Mouse (Mus musculus): ENCODE results near the gene Gdpd5. TPM values are rescaled to one million over a fixed set of nuclear protein-coding genes. Genes with fewer than 3 reads are reported as not detected.
A peak's percentile ranks its signal among the peaks of the same experiment; 100 is the strongest.

The Gdpd5 gene
- polyA plus RNA-seq, 1 experiment from 2014 or later = 8.5 TPM

- WGBS = 79% methylated on average over 12 of the region's 12 CpGs
- Histone ChIP-seq H3K9ac (ENCODE audit: low read length) (no peak overlapping the region), H3K9me3 (ENCODE audit: control insufficient read depth, low read length) (no peaks in the 10 kb centered on the region), H3K27me3 (ENCODE audit: control insufficient read depth, insufficient read depth, low read length) (no peaks in the 10 kb centered on the region), H3K27ac (replicated peaks; ENCODE audit: low read depth, low read length) (no peak overlapping the region), H3K4me1 (ENCODE audit: control insufficient read depth, insufficient read depth, low read length) (peaks cover 7% of the 10 kb centered on the region; the same call in 1 of the 2 replicates), H3K4me3 (ENCODE audit: low read depth, low read length) (no peak overlapping the region), H3K36me3 (ENCODE audit: control insufficient read depth, insufficient read depth, low read length) (no peaks in the 10 kb centered on the region), H3K4me2 (ENCODE audit: low read depth, severe bottlenecking) (no peak overlapping the region)
- DNase-seq (ENCODE audit: low spot score) = no peak
- no peak for ATAC-seq (ENCODE audit: insufficient number of reproducible peaks, low FRiP score, low TSS enrichment, low read depth)
Measured at GRCm38 (mm10) chr7:99404031-99404735, 23.0 kb downstream of the Gdpd5 start.

- no peaks in the 10 kb centered on the region for H3K27me3 ChIP-seq (ENCODE audit: control insufficient read depth, insufficient read depth, low read length)
- no peaks in the 10 kb centered on the region for H3K9me3 ChIP-seq (ENCODE audit: control insufficient read depth, low read length)
- H3K4me2 ChIP-seq (ENCODE audit: low read depth, severe bottlenecking) = no peak overlapping the region
- ATAC-seq (ENCODE audit: insufficient number of reproducible peaks, low FRiP score, low TSS enrichment, low read depth) = no peak
- no peak overlapping the region for H3K27ac ChIP-seq (replicated peaks; ENCODE audit: low read depth, low read length)
- no peaks in the 10 kb centered on the region for H3K36me3 ChIP-seq (ENCODE audit: control insufficient read depth, insufficient read depth, low read length)
- WGBS = 26% methylated on average over 8 of the region's 8 CpGs
- H3K4me3 ChIP-seq (ENCODE audit: low read depth, low read length) = no peak overlapping the region
- no peak for DNase-seq (ENCODE audit: low spot score)
- no peak overlapping the region for H3K9ac ChIP-seq (ENCODE audit: low read length)
- H3K4me1 ChIP-seq (ENCODE audit: control insufficient read depth, insufficient read depth, low read length) = peaks cover 10% of the 10 kb centered on the region; the same call in 1 of the 2 replicates
Measured at GRCm38 (mm10) chr7:99405386-99406155, 24.4 kb downstream of the Gdpd5 start.

- Histone ChIP-seq H3K4me3 (ENCODE audit: low read depth, low read length) (no peak overlapping the region), H3K4me1 (ENCODE audit: control insufficient read depth, insufficient read depth, low read length) (peaks cover 11% of the 10 kb centered on the region; the same call in 1 of the 2 replicates), H3K9ac (ENCODE audit: low read length) (no peak overlapping the region), H3K4me2 (ENCODE audit: low read depth, severe bottlenecking) (no peak overlapping the region), H3K27me3 (ENCODE audit: control insufficient read depth, insufficient read depth, low read length) (no peaks in the 10 kb centered on the region), H3K36me3 (ENCODE audit: control insufficient read depth, insufficient read depth, low read length) (no peaks in the 10 kb centered on the region), H3K9me3 (ENCODE audit: control insufficient read depth, low read length) (no peaks in the 10 kb centered on the region), H3K27ac (replicated peaks; ENCODE audit: low read depth, low read length) (no peak overlapping the region)
- WGBS = 77% methylated on average over 2 of the region's 2 CpGs
- ATAC-seq (ENCODE audit: insufficient number of reproducible peaks, low FRiP score, low TSS enrichment, low read depth) (no peak), DNase-seq (ENCODE audit: low spot score) (no peak)
Measured at GRCm38 (mm10) chr7:99407598-99407997, 26.4 kb downstream of the Gdpd5 start.

GRCm38 (mm10) chr7:99409441-99410222, 28.4 kb downstream of the Gdpd5 start:
- Histone ChIP-seq H3K9me3 (ENCODE audit: control insufficient read depth, low read length) (no peaks in the 10 kb centered on the region), H3K4me1 (ENCODE audit: control insufficient read depth, insufficient read depth, low read length) (peaks cover 11% of the 10 kb centered on the region; the same call in 1 of the 2 replicates), H3K4me2 (ENCODE audit: low read depth, severe bottlenecking) (no peak overlapping the region), H3K27ac (replicated peaks; ENCODE audit: low read depth, low read length) (no peak overlapping the region; the same call in 1 of the 2 replicates), H3K36me3 (ENCODE audit: control insufficient read depth, insufficient read depth, low read length) (no peaks in the 10 kb centered on the region), H3K9ac (ENCODE audit: low read length) (no peak overlapping the region), H3K4me3 (ENCODE audit: low read depth, low read length) (no peak overlapping the region), H3K27me3 (ENCODE audit: control insufficient read depth, insufficient read depth, low read length) (no peaks in the 10 kb centered on the region)
- ATAC-seq (ENCODE audit: insufficient number of reproducible peaks, low FRiP score, low TSS enrichment, low read depth) (no peak), DNase-seq (ENCODE audit: low spot score) (no peak)
- WGBS = 71% methylated on average over 8 of the region's 8 CpGs

- no peak overlapping the region for H3K4me3 ChIP-seq (ENCODE audit: low read depth, low read length)
- no peaks in the 10 kb centered on the region for H3K27me3 ChIP-seq (ENCODE audit: control insufficient read depth, insufficient read depth, low read length)
- H3K9ac ChIP-seq (ENCODE audit: low read length) = no peak overlapping the region
- ATAC-seq (ENCODE audit: insufficient number of reproducible peaks, low FRiP score, low TSS enrichment, low read depth) (no peak), DNase-seq (ENCODE audit: low spot score) (no peak)
- no peaks in the 10 kb centered on the region for H3K9me3 ChIP-seq (ENCODE audit: control insufficient read depth, low read length)
- H3K36me3 ChIP-seq (ENCODE audit: control insufficient read depth, insufficient read depth, low read length) = no peaks in the 10 kb centered on the region
- no peak overlapping the region for H3K27ac ChIP-seq (replicated peaks; ENCODE audit: low read depth, low read length)
- 79% methylated on average over 9 of the region's 9 CpGs for WGBS
- peaks cover 11% of the 10 kb centered on the region; the same call in 1 of the 2 replicates for H3K4me1 ChIP-seq (ENCODE audit: control insufficient read depth, insufficient read depth, low read length)
- H3K4me2 ChIP-seq (ENCODE audit: low read depth, severe bottlenecking) = no peak overlapping the region
Measured at GRCm38 (mm10) chr7:99410315-99410714, 29.1 kb downstream of the Gdpd5 start.

- 46% methylated on average over 6 of the region's 6 CpGs for WGBS
- Histone ChIP-seq H3K4me1 (ENCODE audit: control insufficient read depth, insufficient read depth, low read length) (peaks cover 7% of the 10 kb centered on the region; the same call in 1 of the 2 replicates), H3K9me3 (ENCODE audit: control insufficient read depth, low read length) (no peaks in the 10 kb centered on the region), H3K4me2 (ENCODE audit: low read depth, severe bottlenecking) (no peak overlapping the region), H3K36me3 (ENCODE audit: control insufficient read depth, insufficient read depth, low read length) (no peaks in the 10 kb centered on the region), H3K27ac (replicated peaks; ENCODE audit: low read depth, low read length) (0 out of 2 replicates have a peak overlapping the region, but pooled peaks have one; percentile 4), H3K9ac (ENCODE audit: low read length) (no peak overlapping the region), H3K4me3 (ENCODE audit: low read depth, low read length) (no peak overlapping the region), H3K27me3 (ENCODE audit: control insufficient read depth, insufficient read depth, low read length) (no peaks in the 10 kb centered on the region)
- ATAC-seq (ENCODE audit: insufficient number of reproducible peaks, low FRiP score, low TSS enrichment, low read depth) (no peak), DNase-seq (ENCODE audit: low spot score) (no peak)
Measured at GRCm38 (mm10) chr7:99411047-99411779, 30.0 kb downstream of the Gdpd5 start.

GRCm38 (mm10) chr7:99415045-99415444, 33.8 kb downstream of the Gdpd5 start:
- no peak overlapping the region for H3K4me2 ChIP-seq (ENCODE audit: low read depth, severe bottlenecking)
- H3K36me3 ChIP-seq (ENCODE audit: control insufficient read depth, insufficient read depth, low read length) = no peaks in the 10 kb centered on the region
- H3K9me3 ChIP-seq (ENCODE audit: control insufficient read depth, low read length) = no peaks in the 10 kb centered on the region
- ATAC-seq (ENCODE audit: insufficient number of reproducible peaks, low FRiP score, low TSS enrichment, low read depth) = no peak
- no peaks in the 10 kb centered on the region for H3K27me3 ChIP-seq (ENCODE audit: control insufficient read depth, insufficient read depth, low read length)
- no peak overlapping the region for H3K9ac ChIP-seq (ENCODE audit: low read length)
- DNase-seq (ENCODE audit: low spot score) = no peak
- H3K4me3 ChIP-seq (ENCODE audit: low read depth, low read length) = no peak overlapping the region
- H3K4me1 ChIP-seq (ENCODE audit: control insufficient read depth, insufficient read depth, low read length) = 0 out of 2 replicates have a peak, but pooled peaks cover 4% of the 10 kb centered on the region
- no peak overlapping the region for H3K27ac ChIP-seq (replicated peaks; ENCODE audit: low read depth, low read length)
- WGBS = 80% methylated on average over 4 of the region's 4 CpGs

Data from limb, embryonic 11.5 days (tissue).